Mouse (Mus musculus) embryonic facial prominence, embryonic 13.5 days (tissue): ENCODE measurements around the gene Tmem237. TPM values are rescaled to one million over a fixed set of nuclear protein-coding genes. Genes with fewer than 3 reads are reported as not detected.

Experiments used
- ATAC-seq: fragments of 200-750 bp; cut with Nextera tagmentation; 2 replicates; pipeline ENCODE4 v1.8.0; 2017; ENCODE audit warnings: low read depth; ENCODE audit not compliant: insufficient number of reproducible peaks, insufficient read depth, low FRiP score, low TSS enrichment
- H3K27ac ChIP-seq: fragments of 300-500 bp; sonication (generic); 2 replicates; pipeline ENCODE4 v1.5.1; 2015; ENCODE audit warnings: moderate library complexity, mild to moderate bottlenecking, inconsistent platforms
- H3K27me3 ChIP-seq: fragments of 300-500 bp; sonication (generic); 2 replicates; pipeline ENCODE4 v1.6.1; 2015; ENCODE audit warnings: mild to moderate bottlenecking, inconsistent platforms
- H3K36me3 ChIP-seq: fragments of 300-500 bp; sonication (generic); 2 replicates; pipeline ENCODE4 v1.6.1; 2015; ENCODE audit warnings: mild to moderate bottlenecking, inconsistent platforms
- H3K4me1 ChIP-seq: fragments of 300-500 bp; sonication (generic); 2 replicates; pipeline ENCODE4 v1.6.1; 2015; ENCODE audit warnings: inconsistent platforms
- H3K4me2 ChIP-seq: fragments of 300-500 bp; sonication (generic); 2 replicates; pipeline ENCODE4 v1.6.1; 2015; ENCODE audit warnings: moderate library complexity, mild to moderate bottlenecking, inconsistent platforms
- H3K4me3 ChIP-seq: fragments of 300-500 bp; sonication (generic); 2 replicates; pipeline ENCODE4 v1.5.1; 2015; ENCODE audit warnings: mild to moderate bottlenecking, inconsistent platforms
- H3K9ac ChIP-seq: fragments of 300-500 bp; sonication (generic); 2 replicates; pipeline ENCODE4 v1.6.1; 2015; ENCODE audit warnings: mild to moderate bottlenecking, inconsistent platforms
- H3K9me3 ChIP-seq: fragments of 300-500 bp; sonication (generic); 2 replicates; pipeline ENCODE4 v1.6.1; 2016; ENCODE audit warnings: inconsistent platforms
- WGBS: fragments of 180-500 bp; shearing (Covaris S2); methylation state at CpG from one replicate; pipeline ENCODE4 v1.1.7; 2015; ENCODE audit warnings: mixed read lengths; 5-methylcytosine and 5-hydroxymethylcytosine counted together
- polyA plus RNA-seq: library from polyadenylated mRNA; unstranded; fragments of >200 nt; fragmentation: Nextera tagmentation; extraction: Ambion mirVana; gene quantifications from 2 replicates; pipeline ENCODE4 v1.2.1, GENCODE M21; 2015

Gene Tmem237
- polyA plus RNA-seq = 36.7 and 37.3 TPM in 2 replicates

DNA sequence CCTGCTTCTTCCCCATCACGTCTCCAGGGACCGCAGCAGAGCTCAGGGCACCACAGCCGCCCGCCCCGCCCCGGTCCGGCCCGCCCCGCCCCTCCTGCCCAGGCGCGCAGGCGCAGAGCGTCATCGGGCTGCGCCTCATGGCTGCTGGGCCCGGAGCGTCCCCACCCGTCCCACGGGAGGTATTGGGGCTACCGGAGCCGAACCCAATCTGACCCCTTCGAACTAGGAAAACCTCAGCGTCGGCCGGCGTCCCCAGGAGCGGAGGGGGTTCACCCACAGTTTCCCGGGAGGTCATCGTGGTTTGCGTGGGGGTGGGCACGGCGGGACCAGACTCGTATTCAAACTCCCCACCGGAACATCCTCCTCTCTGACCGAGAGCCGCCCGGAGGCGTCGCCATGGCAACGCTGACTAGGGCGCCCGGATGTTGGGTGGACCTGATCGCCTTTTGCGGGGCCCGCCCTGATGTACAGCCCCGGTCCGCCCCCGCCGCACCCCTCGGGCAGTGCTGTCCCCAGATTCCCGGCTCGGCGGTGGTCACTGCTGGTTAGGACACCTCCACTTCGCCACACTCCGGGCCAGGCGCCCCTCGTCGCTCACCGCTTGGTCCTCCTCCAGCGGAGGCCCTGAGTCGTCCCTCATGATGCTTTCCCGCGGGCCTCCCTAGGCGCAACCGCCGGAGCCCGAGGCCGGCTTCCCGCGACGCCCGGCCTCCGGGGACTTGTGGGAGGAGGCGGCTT, at the start of gene Tmem237:
Tmem237 (minus strand) TSS at position 689 of the 738 bp plus-strand sequence.
- H3K4me3 ChIP-seq = peak within 1 kb of the TSS; percentile 73
- H3K4me2 ChIP-seq = peak within 1 kb of the TSS; percentile 89
- H3K27ac ChIP-seq = peak within 1 kb of the TSS; percentile 84
- peaks cover 10% of the 10 kb centered on the region for H3K4me1 ChIP-seq
- peak within 1 kb of the TSS; percentile 92 for H3K9ac ChIP-seq
- H3K9me3 ChIP-seq = no peaks in the 10 kb centered on the region
- peak; percentile 95 for ATAC-seq
- WGBS = under 1% methylated on average over 74 of the region's 74 CpGs
- H3K27me3 ChIP-seq = no peaks in the 10 kb centered on the region
- H3K36me3 ChIP-seq = peaks cover 5% of the 10 kb centered on the region; the same call in 1 of the 2 replicates

GRCm38 (mm10) chr1:59169586-59169985, 49.4 kb upstream of the Tmem237 start:
- Histone ChIP-seq H3K27ac (no peak overlapping the region), H3K36me3 (peaks cover 55% of the 10 kb centered on the region), H3K4me1 (0 out of 2 replicates have a peak, but pooled peaks cover 5% of the 10 kb centered on the region), H3K4me2 (no peak overlapping the region), H3K9me3 (no peaks in the 10 kb centered on the region), H3K9ac (no peak overlapping the region), H3K27me3 (no peaks in the 10 kb centered on the region), H3K4me3 (no peak overlapping the region)
- WGBS = 81% methylated on average over 6 of the region's 6 CpGs
- ATAC-seq = no peak

GRCm38 (mm10) chr1:59168556-59168955, 48.3 kb upstream of the Tmem237 start:
- Histone ChIP-seq H3K4me2 (no peak overlapping the region), H3K4me1 (0 out of 2 replicates have a peak, but pooled peaks cover 5% of the 10 kb centered on the region), H3K27ac (no peak overlapping the region), H3K36me3 (peaks cover 60% of the 10 kb centered on the region), H3K9me3 (no peaks in the 10 kb centered on the region), H3K27me3 (no peaks in the 10 kb centered on the region), H3K4me3 (no peak overlapping the region), H3K9ac (no peak overlapping the region)
- no peak for ATAC-seq
- 73% methylated on average over 2 of the region's 2 CpGs for WGBS

DNA sequence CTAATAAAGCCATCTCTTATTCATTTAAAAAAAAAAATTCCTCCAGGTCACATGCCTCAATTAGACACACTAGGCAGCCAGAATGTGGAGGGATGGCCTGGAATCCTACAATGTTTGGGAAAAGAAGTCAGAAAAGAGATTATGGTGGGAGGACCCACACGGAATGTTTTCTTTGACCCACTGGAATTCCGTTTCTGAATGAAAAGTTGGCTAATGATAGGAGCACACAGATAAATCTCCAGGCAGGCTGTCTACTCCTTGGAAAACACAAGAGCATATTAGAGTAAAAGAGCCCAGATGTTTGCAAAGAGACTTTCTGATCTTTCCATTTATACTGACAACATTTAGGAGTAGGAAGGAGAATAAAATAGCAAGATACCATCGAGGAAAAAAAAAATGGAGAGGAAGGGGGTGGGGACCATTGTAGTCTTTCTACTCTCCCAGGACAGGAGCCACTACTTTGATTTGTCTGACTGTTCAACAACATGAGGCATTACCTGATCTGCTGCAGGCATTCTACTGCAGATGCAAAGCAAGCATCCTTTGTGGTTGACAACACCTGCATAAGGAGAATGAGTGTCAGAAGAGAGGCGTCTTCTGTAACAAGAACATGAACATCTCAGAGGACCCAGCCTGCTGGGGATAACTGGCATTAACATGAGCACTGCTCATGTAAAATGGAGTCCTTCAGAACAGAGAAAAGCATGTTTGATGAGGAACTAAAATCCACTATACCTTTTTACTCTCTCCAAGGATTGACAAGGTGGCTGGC, 47.6 kb upstream of the Tmem237 start:
- H3K9me3 ChIP-seq = no peaks in the 10 kb centered on the region
- H3K4me3 ChIP-seq = no peak overlapping the region
- H3K9ac ChIP-seq = no peak overlapping the region
- H3K36me3 ChIP-seq = peaks cover 62% of the 10 kb centered on the region
- 86% methylated on average over 4 of the region's 4 CpGs for WGBS
- H3K4me2 ChIP-seq = no peak overlapping the region
- no peaks in the 10 kb centered on the region for H3K27me3 ChIP-seq
- ATAC-seq = no peak
- no peak overlapping the region for H3K27ac ChIP-seq
- H3K4me1 ChIP-seq = 0 out of 2 replicates have a peak, but pooled peaks cover 8% of the 10 kb centered on the region

- Histone ChIP-seq H3K9me3 (no peaks in the 10 kb centered on the region), H3K36me3 (peaks cover 51% of the 10 kb centered on the region), H3K4me1 (peaks cover 13% of the 10 kb centered on the region; the same call in 1 of the 2 replicates), H3K4me3 (no peak overlapping the region), H3K9ac (no peak overlapping the region), H3K27ac (no peak overlapping the region), H3K27me3 (no peaks in the 10 kb centered on the region), H3K4me2 (no peak overlapping the region)
- WGBS = 90% methylated on average over 9 of the region's 9 CpGs
- ATAC-seq = no peak
Measured at GRCm38 (mm10) chr1:59166232-59166905, 46.2 kb upstream of the Tmem237 start.

GRCm38 (mm10) chr1:59163918-59164317, 43.7 kb upstream of the Tmem237 start:
- H3K27me3 ChIP-seq = no peaks in the 10 kb centered on the region
- H3K36me3 ChIP-seq = peaks cover 40% of the 10 kb centered on the region
- H3K9me3 ChIP-seq = no peaks in the 10 kb centered on the region
- H3K27ac ChIP-seq = no peak overlapping the region
- no peak for ATAC-seq
- no peak overlapping the region for H3K9ac ChIP-seq
- 43% methylated on average over 5 of the region's 5 CpGs for WGBS
- no peak overlapping the region for H3K4me3 ChIP-seq
- peaks cover 13% of the 10 kb centered on the region; the same call in 1 of the 2 replicates for H3K4me1 ChIP-seq
- H3K4me2 ChIP-seq = no peak overlapping the region

DNA sequence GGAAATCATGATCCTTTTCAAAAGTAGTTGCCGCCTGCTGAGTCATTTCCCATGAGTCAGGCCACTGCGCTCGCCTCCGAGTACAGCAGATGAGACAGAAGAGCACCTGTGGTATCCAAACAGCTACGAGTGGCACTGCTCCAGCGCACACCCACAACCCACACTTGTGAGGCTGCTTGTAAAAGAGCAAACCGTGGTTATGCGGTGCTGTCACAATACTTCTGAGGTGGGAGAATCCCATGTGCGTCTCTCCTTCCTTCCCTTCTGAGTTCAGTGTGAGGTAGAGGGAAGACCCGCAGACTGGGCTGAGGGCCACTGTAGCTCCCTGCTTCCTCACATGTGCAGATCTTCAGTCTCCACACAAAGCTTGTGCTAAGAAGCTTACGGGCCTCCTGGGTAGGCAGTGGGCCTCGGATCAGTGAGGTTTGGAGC, 42.8 kb upstream of the Tmem237 start, which contains the start of gene Mpp4:
Mpp4 (minus strand) TSS at position 360 of the 432 bp plus-strand sequence.
- H3K9me3 ChIP-seq = no peaks in the 10 kb centered on the region
- peaks cover 35% of the 10 kb centered on the region for H3K36me3 ChIP-seq
- peak within 1 kb of the TSS; percentile 64; the same call in 1 of the 2 replicates for H3K27ac ChIP-seq
- no peak within 1 kb of the TSS for H3K9ac ChIP-seq
- WGBS = 43% methylated on average over 12 of the region's 12 CpGs
- H3K4me1 ChIP-seq = peaks cover 13% of the 10 kb centered on the region; the same call in 1 of the 2 replicates
- no peak within 1 kb of the TSS for H3K4me3 ChIP-seq
- no peak within 1 kb of the TSS for H3K4me2 ChIP-seq
- H3K27me3 ChIP-seq = no peaks in the 10 kb centered on the region
- ATAC-seq = no peak

GRCm38 (mm10) chr1:59162309-59163024, 42.3 kb upstream of the Tmem237 start:
- Histone ChIP-seq H3K27ac (peak overlapping the region; percentile 64; the same call in 1 of the 2 replicates), H3K9ac (no peak overlapping the region), H3K36me3 (peaks cover 29% of the 10 kb centered on the region), H3K4me3 (no peak overlapping the region), H3K4me2 (no peak overlapping the region), H3K4me1 (peaks cover 13% of the 10 kb centered on the region; the same call in 1 of the 2 replicates), H3K27me3 (no peaks in the 10 kb centered on the region), H3K9me3 (no peaks in the 10 kb centered on the region)
- WGBS = 36% methylated on average over 8 of the region's 8 CpGs
- ATAC-seq = no peak

- no peak overlapping the region for H3K4me2 ChIP-seq
- ATAC-seq = no peak
- peak overlapping the region; percentile 64; the same call in 1 of the 2 replicates for H3K27ac ChIP-seq
- WGBS = 69% methylated on average over 6 of the region's 6 CpGs
- no peaks in the 10 kb centered on the region for H3K9me3 ChIP-seq
- H3K36me3 ChIP-seq = peaks cover 18% of the 10 kb centered on the region
- no peaks in the 10 kb centered on the region for H3K27me3 ChIP-seq
- no peak overlapping the region for H3K4me3 ChIP-seq
- H3K4me1 ChIP-seq = peaks cover 13% of the 10 kb centered on the region; the same call in 1 of the 2 replicates
- no peak overlapping the region for H3K9ac ChIP-seq
Measured at GRCm38 (mm10) chr1:59161396-59161795, 41.2 kb upstream of the Tmem237 start.

DNA sequence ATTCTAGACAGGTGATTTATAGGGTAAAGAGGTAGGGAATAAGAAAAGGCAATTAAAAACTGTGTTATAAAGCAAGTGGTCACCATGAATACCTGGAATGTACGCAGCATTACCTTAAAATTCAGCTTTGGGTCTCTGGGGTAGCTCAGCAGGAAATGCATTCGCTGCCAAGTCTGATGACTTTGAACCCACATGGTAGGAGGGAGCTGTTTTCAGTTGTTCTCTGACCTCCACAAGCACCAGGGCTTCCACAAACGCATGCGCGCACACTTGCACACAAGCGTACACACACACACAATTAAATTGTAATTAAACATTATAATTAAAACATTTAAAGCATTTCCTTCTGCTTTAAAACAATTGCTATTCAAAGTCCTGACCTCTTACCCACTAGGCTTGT, 40.7 kb upstream of the Tmem237 start:
- H3K4me2 ChIP-seq = no peak overlapping the region
- H3K4me3 ChIP-seq = no peak overlapping the region
- WGBS = 84% methylated on average over 6 of the region's 6 CpGs
- no peak overlapping the region for H3K27ac ChIP-seq
- ATAC-seq = no peak
- H3K36me3 ChIP-seq = peaks cover 13% of the 10 kb centered on the region
- peaks cover 13% of the 10 kb centered on the region; the same call in 1 of the 2 replicates for H3K4me1 ChIP-seq
- H3K27me3 ChIP-seq = no peaks in the 10 kb centered on the region
- no peaks in the 10 kb centered on the region for H3K9me3 ChIP-seq
- H3K9ac ChIP-seq = no peak overlapping the region
